Mouse (Mus musculus): ENCODE measurements around the gene Ttc9b. TPM values are rescaled to one million over a fixed set of nuclear protein-coding genes. Genes with fewer than 3 reads are reported as not detected.

Ttc9b gene
- polyA plus RNA-seq, 1 experiment from 2014 or later, result 10.9 TPM

DNA sequence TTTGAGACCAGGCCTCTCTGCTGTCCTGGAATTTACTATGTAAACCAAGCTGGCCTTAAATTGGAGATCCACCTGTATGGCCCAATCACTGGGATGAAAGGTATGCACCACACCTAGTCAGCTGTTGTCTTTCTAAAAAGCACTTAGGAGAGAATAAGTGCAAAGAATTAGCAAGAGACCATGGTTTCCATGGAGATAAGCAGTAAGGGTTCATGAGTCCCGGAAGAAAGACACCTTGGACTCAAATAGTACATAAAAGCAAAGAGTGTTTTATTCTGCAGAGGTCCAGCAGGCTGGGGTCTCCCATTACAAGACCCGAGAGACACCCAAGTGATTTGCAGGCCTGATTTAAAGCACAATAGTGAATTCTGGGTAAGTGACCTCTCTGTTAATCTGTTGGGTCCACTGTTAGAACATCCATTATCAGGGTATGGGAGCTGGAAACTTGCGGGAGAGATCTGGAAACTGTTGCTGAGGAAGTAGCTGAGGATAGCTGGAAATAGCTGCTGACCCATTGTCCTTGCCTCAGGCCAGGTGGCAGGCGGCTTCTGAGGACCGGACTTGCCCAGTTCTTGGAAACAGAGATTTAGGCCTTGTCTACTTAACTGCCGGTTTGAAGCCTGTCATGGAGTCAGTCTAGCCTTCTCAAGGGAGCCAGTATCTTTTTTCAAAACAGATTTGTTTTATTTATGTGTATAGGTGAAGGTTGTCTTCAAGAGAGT, 6.3 kb upstream of the Ttc9b start:
- 0 out of 2 replicates have a peak, but pooled peaks cover 6% of the 10 kb centered on the region for H3K4me1 ChIP-seq (replicated peaks)
- WGBS, result 84% methylated on average over 6 of the region's 6 CpGs
- H3K9me3 ChIP-seq, result no peaks in the 10 kb centered on the region
- peaks cover 8% of the 10 kb centered on the region for H3K27me3 ChIP-seq (ENCODE audit: insufficient read depth, poor library complexity, severe bottlenecking)
- no peak overlapping the region for H3K4me3 ChIP-seq
- H3K36me3 ChIP-seq, result no peaks in the 10 kb centered on the region
- no peak for DNase-seq (ENCODE audit: low spot score)
- H3K27ac ChIP-seq, result no peak overlapping the region

DNA sequence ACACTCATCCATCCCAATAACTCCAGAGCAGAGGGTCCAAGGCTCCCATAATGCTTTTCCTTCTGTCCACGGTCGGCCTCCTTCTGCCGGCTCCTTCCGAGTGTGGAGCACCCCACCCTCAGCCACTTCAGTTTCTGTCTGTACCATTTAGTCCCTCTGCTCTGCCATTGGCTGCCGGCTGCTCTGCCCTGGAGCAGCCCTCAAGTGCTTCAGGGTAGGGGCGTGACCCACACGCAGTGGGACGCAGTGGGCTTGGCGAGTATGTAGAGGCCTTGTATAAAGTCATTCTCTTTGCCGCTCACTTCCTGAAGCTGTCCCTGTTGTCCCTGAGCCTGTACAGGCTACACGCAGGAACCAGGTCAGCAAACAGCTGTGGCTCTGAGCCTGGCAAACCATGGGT, 4.0 kb upstream of the Ttc9b start:
- WGBS, result 91% methylated on average over 11 of the region's 11 CpGs
- H3K36me3 ChIP-seq, result no peaks in the 10 kb centered on the region
- H3K27ac ChIP-seq, result no peak overlapping the region

DNA sequence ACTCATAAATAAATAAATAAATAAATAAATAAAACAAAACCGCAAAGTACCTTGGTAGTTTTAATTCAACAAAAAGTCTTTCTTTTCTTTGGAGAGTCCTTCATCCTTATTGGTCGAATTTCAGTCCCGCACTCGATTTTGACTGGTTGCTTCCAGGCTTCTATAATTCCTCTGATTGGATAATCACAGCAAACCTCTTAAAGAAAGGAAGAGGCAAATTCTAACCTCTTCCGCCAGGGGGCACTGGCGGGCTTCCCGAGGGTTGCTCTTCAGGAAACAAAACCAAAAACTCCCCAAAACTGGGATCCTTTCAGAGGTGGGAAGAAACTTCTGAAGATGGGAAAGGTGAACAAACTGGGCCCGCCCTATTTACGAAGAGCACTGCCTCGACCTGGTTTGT, 2.8 kb upstream of the Ttc9b start:
- peaks cover 17% of the 10 kb centered on the region for H3K4me1 ChIP-seq (replicated peaks)
- H3K4me3 ChIP-seq, result peak overlapping the region; percentile 39
- peak; percentile 76 for DNase-seq (ENCODE audit: low spot score)
- H3K27ac ChIP-seq, result no peak overlapping the region
- WGBS, result 7% methylated on average over 10 of the region's 10 CpGs
- H3K36me3 ChIP-seq, result peaks cover 6% of the 10 kb centered on the region; the same call in 1 of the 2 replicates
- peaks cover 43% of the 10 kb centered on the region for H3K27me3 ChIP-seq (ENCODE audit: insufficient read depth, poor library complexity, severe bottlenecking)
- H3K9me3 ChIP-seq, result no peaks in the 10 kb centered on the region

More for the DNA sequence above, 4.0 kb upstream of the Ttc9b start:
- Histone ChIP-seq H3K4me3 (no peak overlapping the region), H3K4me1 (replicated peaks) (peaks cover 17% of the 10 kb centered on the region), H3K9me3 (no peaks in the 10 kb centered on the region), H3K27me3 (ENCODE audit: insufficient read depth, poor library complexity, severe bottlenecking) (peaks cover 31% of the 10 kb centered on the region)
- DNase-seq (ENCODE audit: low spot score), result no peak

DNA sequence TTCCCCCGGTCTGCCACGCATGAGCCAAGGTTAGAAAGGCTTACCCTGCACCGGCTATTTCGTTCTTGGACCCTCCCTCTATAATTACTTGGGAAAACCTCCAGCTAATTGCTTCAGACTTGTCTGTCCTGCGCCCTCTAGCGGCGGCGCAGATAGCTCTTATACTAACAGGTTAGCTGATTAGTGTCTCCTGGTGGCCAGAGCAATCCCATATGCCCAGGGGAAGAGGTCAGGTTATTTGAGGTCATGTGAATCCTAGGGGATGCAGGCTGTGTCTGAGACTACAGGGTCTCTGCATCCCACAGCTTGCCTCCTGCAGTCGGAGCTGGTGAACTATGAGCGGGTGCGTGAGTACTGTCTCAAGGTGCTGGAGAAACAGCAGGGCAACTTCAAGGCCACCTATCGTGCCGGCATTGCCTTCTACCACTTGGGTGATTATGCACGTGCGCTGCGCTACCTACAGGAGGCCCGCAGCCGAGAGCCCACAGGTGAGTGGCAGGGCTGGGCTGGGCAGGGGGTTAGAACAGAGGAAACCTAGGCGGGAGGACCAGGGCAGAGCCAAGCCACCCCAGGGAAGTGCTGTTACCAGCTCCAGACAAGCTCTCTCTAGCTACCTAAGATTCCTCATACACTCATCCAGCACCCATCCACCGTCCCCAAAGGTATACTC, 1.0 kb downstream of the Ttc9b start:
- Histone ChIP-seq H3K36me3 (peaks cover 42% of the 10 kb centered on the region), H3K27ac (no peak overlapping the region), H3K27me3 (ENCODE audit: insufficient read depth, poor library complexity, severe bottlenecking) (peaks cover 81% of the 10 kb centered on the region), H3K9me3 (no peaks in the 10 kb centered on the region), H3K4me1 (replicated peaks) (peaks cover 23% of the 10 kb centered on the region), H3K4me3 (no peak overlapping the region; the same call in 1 of the 2 replicates)
- WGBS, result 65% methylated on average over 20 of the region's 20 CpGs
- no peak for DNase-seq (ENCODE audit: low spot score)

DNA sequence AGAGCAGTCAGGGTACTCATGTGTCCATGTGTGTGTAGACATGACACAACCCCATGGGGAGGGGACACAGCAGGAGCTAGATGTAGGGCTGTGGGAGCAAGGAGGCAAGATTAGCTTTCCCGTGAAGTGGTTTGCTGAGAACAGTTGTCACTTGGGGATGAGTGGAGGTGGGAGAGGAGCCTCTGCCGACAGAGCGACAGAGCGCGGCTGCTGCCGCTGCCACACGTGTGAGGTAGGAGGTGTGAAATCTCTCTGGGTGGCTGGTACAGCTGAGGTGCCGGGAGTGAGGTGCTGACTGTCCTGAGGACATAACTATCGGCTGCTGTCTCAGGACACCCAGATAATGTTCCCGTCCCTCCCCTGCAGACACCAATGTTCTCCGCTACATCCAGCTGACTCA, 1.8 kb downstream of the Ttc9b start:
- no peaks in the 10 kb centered on the region for H3K9me3 ChIP-seq
- H3K4me1 ChIP-seq (replicated peaks), result peaks cover 19% of the 10 kb centered on the region
- no peak for DNase-seq (ENCODE audit: low spot score)
- 79% methylated on average over 11 of the region's 11 CpGs for WGBS
- no peak overlapping the region for H3K27ac ChIP-seq
- H3K36me3 ChIP-seq, result peaks cover 46% of the 10 kb centered on the region
- H3K4me3 ChIP-seq, result peak overlapping the region; percentile 9; the same call in 1 of the 2 replicates
- H3K27me3 ChIP-seq (ENCODE audit: insufficient read depth, poor library complexity, severe bottlenecking), result peaks cover 82% of the 10 kb centered on the region

DNA sequence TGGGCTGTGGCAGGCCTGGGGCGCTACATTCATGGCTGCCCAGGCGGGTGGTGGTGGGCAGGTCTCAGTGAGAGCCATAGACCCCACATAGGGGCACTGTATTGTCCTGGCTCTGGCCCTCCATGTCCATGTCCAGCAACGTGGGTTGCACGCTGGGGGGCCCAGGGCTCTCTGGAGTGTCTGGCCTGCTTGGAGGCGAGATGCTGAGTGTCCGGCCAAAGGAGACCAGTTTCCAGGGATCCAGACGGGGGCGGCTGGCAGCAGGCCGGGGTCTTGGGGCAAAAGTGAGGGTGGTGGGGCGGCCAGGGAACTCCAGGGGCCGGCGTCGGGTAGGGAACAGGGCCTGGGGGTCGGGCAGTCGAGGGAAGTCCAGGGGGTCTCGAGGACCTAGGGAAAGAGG, 2.9 kb downstream of the Ttc9b start:
- Histone ChIP-seq H3K36me3 (peaks cover 56% of the 10 kb centered on the region), H3K27ac (no peak overlapping the region), H3K4me1 (replicated peaks) (peaks cover 17% of the 10 kb centered on the region), H3K9me3 (no peaks in the 10 kb centered on the region), H3K4me3 (no peak overlapping the region), H3K27me3 (ENCODE audit: insufficient read depth, poor library complexity, severe bottlenecking) (peaks cover 79% of the 10 kb centered on the region)
- DNase-seq (ENCODE audit: low spot score), result no peak
- 89% methylated on average over 16 of the region's 16 CpGs for WGBS

DNA sequence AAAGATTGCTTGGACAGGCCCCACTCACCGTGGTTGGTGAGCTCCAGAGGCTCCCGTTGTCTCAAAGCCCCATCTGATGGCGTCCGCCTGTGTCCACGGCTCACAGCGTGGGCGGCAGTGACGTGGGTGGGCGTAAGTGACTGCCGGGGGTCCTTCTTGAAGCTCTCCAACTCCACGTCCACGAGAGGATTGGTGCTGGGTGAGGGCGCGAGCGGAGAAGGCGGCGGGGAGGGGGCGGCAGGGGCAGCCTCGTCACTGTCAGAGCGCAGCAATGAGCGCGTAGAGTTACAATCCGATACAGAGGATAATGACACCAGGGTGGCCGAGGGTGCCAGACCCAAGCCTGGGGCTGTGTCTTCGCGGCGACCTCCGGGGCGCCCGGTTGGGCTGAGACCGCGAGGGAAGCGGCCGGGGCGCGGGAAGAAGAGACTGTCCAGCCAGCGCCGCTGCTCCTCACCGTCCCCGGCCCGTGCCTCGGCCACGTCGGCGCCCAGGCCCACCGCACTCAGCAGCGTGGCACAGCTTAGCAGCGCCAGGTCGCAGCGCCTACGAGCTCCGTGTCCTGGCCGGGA, 4.2 kb downstream of the Ttc9b start:
- Histone ChIP-seq H3K36me3 (peaks cover 64% of the 10 kb centered on the region), H3K27me3 (ENCODE audit: insufficient read depth, poor library complexity, severe bottlenecking) (peaks cover 69% of the 10 kb centered on the region)

DNA sequence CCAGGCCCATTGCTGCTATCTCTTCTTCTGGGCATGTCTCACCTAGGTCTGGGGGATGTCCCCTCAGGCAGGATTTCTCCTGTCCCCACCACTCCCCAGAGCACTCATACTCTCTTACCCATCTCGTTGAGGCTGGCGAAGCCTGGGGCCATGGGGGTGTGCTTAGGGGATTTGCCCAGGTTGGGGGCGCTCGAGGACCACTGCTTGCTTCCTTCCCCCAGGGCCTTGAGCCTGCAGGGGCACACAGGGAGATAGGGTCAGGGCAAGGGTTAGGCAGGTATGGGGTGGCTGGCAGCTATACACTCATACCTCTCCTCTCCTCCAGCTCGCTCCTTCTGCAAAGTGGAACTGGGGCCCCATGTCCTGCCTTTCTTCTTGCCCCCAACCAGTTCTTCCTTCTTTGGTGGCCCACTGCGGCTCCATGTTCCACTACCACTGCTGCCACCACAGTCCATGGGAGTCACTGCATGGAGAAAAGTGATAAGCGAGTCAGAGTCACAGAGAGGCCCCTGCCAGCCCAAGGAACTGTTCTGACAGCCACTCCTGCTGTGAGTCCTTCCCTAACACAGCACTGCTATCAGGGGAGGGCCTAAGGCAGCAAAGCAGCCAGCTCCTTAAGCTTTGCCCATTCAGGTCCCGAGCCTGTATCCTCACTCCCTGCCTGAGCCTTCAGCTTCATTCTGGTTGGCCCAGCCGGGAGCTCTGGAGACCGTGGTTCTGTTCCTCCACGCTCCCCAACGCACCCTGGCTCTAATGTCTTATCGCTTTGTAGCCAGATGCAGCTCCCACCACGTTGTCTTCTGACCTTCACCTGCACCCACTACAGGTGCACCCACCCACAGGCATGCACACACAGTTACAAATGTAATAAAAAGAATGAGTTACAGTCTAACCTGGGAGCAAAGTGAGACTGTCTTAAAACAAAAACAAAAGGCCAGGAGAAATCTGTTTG, 5.3 kb downstream of the Ttc9b start:
- peaks cover 69% of the 10 kb centered on the region for H3K36me3 ChIP-seq
- H3K27me3 ChIP-seq (ENCODE audit: insufficient read depth, poor library complexity, severe bottlenecking), result peaks cover 58% of the 10 kb centered on the region
- WGBS, result 56% methylated on average over 14 of the region's 14 CpGs

More for the DNA sequence above, 4.2 kb downstream of the Ttc9b start:
- Histone ChIP-seq H3K9me3 (no peaks in the 10 kb centered on the region), H3K4me1 (replicated peaks) (peaks cover 17% of the 10 kb centered on the region), H3K4me3 (no peak overlapping the region; the same call in 1 of the 2 replicates), H3K27ac (no peak overlapping the region)
- DNase-seq (ENCODE audit: low spot score), result no peak
- 28% methylated on average over 53 of the region's 53 CpGs for WGBS

DNA sequence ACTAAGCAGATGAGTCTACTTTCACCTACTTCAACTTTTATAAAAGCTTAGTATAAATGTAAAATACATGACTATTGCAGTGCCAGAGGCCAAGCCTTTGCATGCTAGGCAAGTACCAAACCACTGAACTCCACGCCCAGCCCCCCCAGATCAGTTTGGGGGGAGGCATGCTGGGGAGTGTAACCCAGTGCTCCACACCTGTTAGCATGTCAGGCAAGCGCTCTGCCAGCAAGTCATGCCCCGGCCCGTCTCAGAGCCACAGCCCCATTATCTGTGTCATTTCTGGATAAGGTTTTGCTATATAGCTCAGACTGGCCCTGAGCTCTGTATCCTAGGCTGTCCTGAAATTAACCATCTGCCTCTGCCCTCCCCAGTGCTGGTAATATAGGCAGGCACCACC, 8.3 kb downstream of the Ttc9b start:
- H3K27ac ChIP-seq, result no peak overlapping the region
- 0 out of 2 replicates have a peak, but pooled peaks cover 6% of the 10 kb centered on the region for H3K4me1 ChIP-seq (replicated peaks)
- peaks cover 27% of the 10 kb centered on the region for H3K27me3 ChIP-seq (ENCODE audit: insufficient read depth, poor library complexity, severe bottlenecking)
- H3K9me3 ChIP-seq, result no peaks in the 10 kb centered on the region
- no peak for DNase-seq (ENCODE audit: low spot score)
- peaks cover 81% of the 10 kb centered on the region for H3K36me3 ChIP-seq
- no peak overlapping the region for H3K4me3 ChIP-seq
- 95% methylated on average over 4 of the region's 4 CpGs for WGBS

More for the DNA sequence above, 5.3 kb downstream of the Ttc9b start:
- peaks cover 10% of the 10 kb centered on the region for H3K4me1 ChIP-seq (replicated peaks)
- no peaks in the 10 kb centered on the region for H3K9me3 ChIP-seq
- DNase-seq (ENCODE audit: low spot score), result no peak
- no peak overlapping the region for H3K27ac ChIP-seq
- H3K4me3 ChIP-seq, result no peak overlapping the region

DNA sequence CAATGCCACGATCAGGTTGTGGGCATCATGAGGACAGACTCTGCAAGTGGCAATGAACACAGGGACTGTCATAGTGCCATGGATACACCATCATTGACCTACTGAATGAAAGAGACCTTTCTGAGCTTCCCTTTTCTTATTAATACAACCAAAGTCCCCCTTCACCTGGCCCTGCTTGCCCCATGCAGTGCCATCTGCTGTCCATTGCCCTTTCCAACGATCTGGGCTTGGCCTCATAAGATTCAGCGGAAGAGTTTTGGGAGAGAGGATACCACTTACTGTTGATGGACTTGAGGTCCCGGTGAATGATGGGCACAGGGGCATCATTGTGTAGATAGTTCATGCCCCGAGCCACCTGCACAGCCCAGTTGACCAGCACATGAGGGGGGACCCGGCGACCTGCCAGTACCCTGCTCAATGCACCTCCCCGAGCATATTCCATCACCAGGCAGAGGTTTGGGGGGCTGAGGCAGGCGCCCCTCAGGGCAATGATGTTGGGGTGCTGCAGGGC, 19.4 kb downstream of the Ttc9b start:
- Histone ChIP-seq H3K9me3 (peaks cover 3% of the 10 kb centered on the region; the same call in 1 of the 2 replicates), H3K4me3 (peak overlapping the region; percentile 97), H3K27ac (peak overlapping the region; percentile 95), H3K4me1 (replicated peaks) (peaks cover 36% of the 10 kb centered on the region), H3K27me3 (ENCODE audit: insufficient read depth, poor library complexity, severe bottlenecking) (no peaks in the 10 kb centered on the region), H3K36me3 (peaks cover 39% of the 10 kb centered on the region)
- no peak for DNase-seq (ENCODE audit: low spot score)
- 56% methylated on average over 9 of the region's 9 CpGs for WGBS

DNA sequence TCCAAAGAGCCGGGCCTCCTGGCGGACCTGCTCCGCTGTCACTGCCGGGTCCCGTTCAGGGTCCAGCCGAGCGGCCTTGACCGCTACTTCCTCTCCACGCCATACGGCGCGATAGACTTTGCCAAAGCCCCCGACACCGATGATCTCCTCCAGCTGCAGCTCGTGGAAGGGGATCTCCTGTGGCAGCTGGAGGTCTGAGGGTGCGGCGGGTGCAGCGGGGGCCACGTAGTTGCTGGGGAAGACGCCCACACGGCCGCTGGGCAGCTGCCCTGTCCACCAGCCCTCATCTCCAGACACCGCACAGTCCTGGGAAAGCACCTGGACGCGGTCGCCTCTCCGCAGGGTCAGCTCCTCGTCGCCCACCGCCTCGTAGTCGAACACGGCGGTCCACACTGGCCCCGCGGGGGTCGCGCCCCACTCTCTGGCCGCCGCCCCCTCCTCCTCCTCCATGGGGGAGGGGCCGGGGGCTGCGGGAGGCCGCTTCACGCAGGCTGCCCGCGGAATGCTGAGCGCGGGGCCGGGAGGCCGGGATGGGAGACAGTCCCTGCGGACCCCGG, 19.9 kb downstream of the Ttc9b start:
- Histone ChIP-seq H3K36me3 (peaks cover 33% of the 10 kb centered on the region), H3K4me3 (peak overlapping the region; percentile 97), H3K27ac (peak overlapping the region; percentile 95), H3K27me3 (ENCODE audit: insufficient read depth, poor library complexity, severe bottlenecking) (no peaks in the 10 kb centered on the region), H3K9me3 (no peaks in the 10 kb centered on the region), H3K4me1 (replicated peaks) (peaks cover 36% of the 10 kb centered on the region)
- peak; percentile 36 for DNase-seq (ENCODE audit: low spot score)
- WGBS, result 1% methylated on average over 52 of the region's 52 CpGs

DNA sequence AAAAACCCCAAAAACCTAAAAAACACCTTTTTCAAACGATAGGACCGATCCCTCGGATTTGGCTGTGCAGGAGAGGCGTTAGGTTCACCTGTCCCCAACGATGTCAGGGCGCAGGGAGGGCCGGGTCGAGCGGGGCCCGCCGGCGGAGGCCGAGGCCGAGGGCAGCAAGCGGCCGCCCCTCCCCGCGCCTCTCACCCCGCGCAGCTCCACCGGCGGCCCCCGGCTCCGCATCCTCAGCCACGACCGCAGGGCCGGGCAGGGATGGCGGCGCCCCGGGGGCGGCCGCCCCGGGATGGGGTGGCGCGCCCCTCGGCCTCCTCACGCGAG, 20.4 kb downstream of the Ttc9b start:
- peak overlapping the region; percentile 95 for H3K27ac ChIP-seq
- no peaks in the 10 kb centered on the region for H3K27me3 ChIP-seq (ENCODE audit: insufficient read depth, poor library complexity, severe bottlenecking)
- WGBS, result under 1% methylated on average over 38 of the region's 38 CpGs
- peaks cover 28% of the 10 kb centered on the region for H3K36me3 ChIP-seq
- no peak for DNase-seq (ENCODE audit: low spot score)
- no peaks in the 10 kb centered on the region for H3K9me3 ChIP-seq
- H3K4me3 ChIP-seq, result peak overlapping the region; percentile 97
- H3K4me1 ChIP-seq (replicated peaks), result peaks cover 36% of the 10 kb centered on the region

Data from hindbrain, embryonic 10.5 days (tissue).